Mouse (Mus musculus): ENCODE results near the gene Mien1. TPM values are rescaled to one million over a fixed set of nuclear protein-coding genes. Genes with fewer than 3 reads are reported as not detected.

Mien1 gene
- polyA plus RNA-seq (2015; fragmentation: Nextera tagmentation; extraction: Ambion mirVana), result 87.5 and 97.5 TPM in 2 replicates

DNA sequence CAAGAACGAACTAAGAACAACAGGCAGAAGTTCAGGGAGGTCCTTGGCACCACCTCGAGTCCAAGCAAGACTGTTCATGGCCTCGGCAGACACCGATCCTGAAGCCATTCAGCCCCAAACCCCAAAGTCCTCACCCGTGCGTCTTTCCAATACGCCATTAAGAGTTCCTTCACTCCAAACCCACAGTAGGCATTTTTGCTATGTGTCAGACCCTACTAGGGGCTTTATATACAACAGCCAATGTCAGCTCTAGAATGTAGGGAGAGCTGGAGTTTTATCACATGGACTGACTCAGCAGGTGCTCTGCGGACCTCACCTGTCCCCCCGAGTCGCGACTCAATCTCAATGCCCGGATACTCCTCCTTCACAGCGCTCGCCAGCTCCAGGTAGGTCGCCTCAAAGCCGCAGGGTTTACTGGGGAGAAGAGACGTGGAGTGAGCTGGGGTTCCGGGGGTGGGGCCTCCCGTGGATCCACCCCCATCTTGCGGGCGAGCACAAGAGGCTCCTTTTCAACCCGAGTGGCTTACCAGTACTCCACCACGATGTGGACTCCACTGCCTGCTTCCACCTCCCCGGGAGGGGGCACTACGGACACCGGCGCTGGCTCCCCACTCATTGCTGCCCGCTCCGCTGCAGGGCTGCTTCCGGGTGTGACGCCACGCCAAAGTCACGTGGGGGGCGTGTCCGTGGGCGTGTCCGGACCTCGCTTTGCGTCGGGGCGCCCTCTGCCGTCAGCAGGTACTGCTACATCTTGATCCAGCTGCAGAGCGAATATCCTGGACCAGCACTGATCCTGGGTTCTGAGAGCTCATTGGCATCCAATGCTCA lies at the start of gene Mien1:
Gene Mien1 (minus strand): TSS at position 661 of the 828 bp plus-strand sequence.
- WGBS, result under 1% methylated on average over 43 of the region's 43 CpGs
- H3K27me3 ChIP-seq (ENCODE audit: control insufficient read depth, insufficient read depth, low read depth, low read length), result no peaks in the 10 kb centered on the region

DNA sequence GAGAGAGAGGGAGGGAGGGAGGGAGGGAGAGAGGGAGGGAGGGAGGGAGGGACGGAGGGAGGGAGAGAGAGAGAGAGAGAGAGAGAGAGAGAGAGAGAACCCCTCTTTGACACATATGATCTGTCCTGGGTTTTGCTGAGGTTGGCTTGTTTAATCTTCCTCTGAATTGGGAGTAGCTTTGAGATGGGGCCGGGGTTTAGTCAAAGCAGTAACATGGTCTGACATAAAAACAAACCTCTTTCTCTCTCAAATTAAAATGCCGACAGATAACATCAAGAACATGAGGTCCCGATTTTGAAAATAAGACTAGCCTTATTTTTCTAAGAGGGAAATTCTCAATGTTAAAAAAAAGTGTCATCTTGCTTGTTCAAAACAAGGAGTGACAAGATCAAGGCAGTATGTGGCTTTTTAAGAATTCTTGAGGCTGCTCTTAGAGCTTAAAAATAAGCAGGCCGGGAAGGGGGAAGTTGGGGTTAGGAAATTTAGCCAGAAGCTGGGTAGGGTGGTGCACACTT lies 48.8 kb upstream of the Mien1 start:
- no peak overlapping the region for H3K9ac ChIP-seq (ENCODE audit: low read length)
- no peaks in the 10 kb centered on the region for H3K9me3 ChIP-seq (ENCODE audit: control insufficient read depth, low read length)
- H3K4me1 ChIP-seq (replicated peaks; ENCODE audit: control insufficient read depth, insufficient read depth, low read length), result no peaks in the 10 kb centered on the region
- no peak for ATAC-seq (ENCODE audit: low read depth)
- 69% methylated on average over 5 of the region's 5 CpGs for WGBS
- H3K27ac ChIP-seq (ENCODE audit: low read length), result no peak overlapping the region
- no peak overlapping the region for H3K4me3 ChIP-seq (ENCODE audit: low read length)
- H3K27me3 ChIP-seq (ENCODE audit: control insufficient read depth, insufficient read depth, low read depth, low read length), result no peaks in the 10 kb centered on the region
- no peak overlapping the region for H3K4me2 ChIP-seq (ENCODE audit: low read depth, low read length)
- H3K36me3 ChIP-seq (ENCODE audit: control insufficient read depth, insufficient read depth, low read length), result no peaks in the 10 kb centered on the region

More for the DNA sequence above, at the start of gene Mien1:
- peak within 1 kb of the TSS; percentile 77 for H3K9ac ChIP-seq (ENCODE audit: low read length)
- peaks cover 25% of the 10 kb centered on the region for H3K36me3 ChIP-seq (ENCODE audit: control insufficient read depth, insufficient read depth, low read length)
- peak; percentile 94 for ATAC-seq (ENCODE audit: low read depth)
- H3K9me3 ChIP-seq (ENCODE audit: control insufficient read depth, low read length), result no peaks in the 10 kb centered on the region
- peaks cover 8% of the 10 kb centered on the region for H3K4me1 ChIP-seq (replicated peaks; ENCODE audit: control insufficient read depth, insufficient read depth, low read length)
- H3K27ac ChIP-seq (ENCODE audit: low read length), result peak within 1 kb of the TSS; percentile 55
- peak within 1 kb of the TSS; percentile 96 for H3K4me2 ChIP-seq (ENCODE audit: low read depth, low read length)
- peak within 1 kb of the TSS; percentile 70 for H3K4me3 ChIP-seq (ENCODE audit: low read length)

DNA sequence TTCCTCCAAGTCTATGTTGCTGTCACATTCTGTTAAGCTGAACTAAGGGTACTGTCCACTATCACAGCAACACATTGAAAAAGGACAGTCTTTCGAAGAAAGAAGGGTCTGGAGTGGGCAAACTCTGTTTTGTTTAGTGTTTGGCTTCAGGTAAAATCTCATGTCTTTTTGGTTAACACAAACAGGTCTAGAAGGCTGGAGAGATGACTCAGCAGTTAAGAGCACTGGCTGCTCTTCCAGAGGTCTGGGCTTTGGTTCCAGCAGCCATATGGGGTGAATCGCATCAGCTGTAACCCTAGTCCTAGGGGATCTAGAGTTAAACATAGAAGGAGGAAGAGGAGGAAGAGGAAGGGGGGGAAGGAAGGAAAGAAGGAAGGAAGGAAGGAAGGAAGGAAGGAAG lies 47.0 kb upstream of the Mien1 start:
- Histone ChIP-seq H3K36me3 (ENCODE audit: control insufficient read depth, insufficient read depth, low read length) (no peaks in the 10 kb centered on the region), H3K4me3 (ENCODE audit: low read length) (no peak overlapping the region), H3K9ac (ENCODE audit: low read length) (no peak overlapping the region), H3K4me2 (ENCODE audit: low read depth, low read length) (no peak overlapping the region), H3K9me3 (ENCODE audit: control insufficient read depth, low read length) (no peaks in the 10 kb centered on the region), H3K27me3 (ENCODE audit: control insufficient read depth, insufficient read depth, low read depth, low read length) (no peaks in the 10 kb centered on the region), H3K27ac (ENCODE audit: low read length) (no peak overlapping the region), H3K4me1 (replicated peaks; ENCODE audit: control insufficient read depth, insufficient read depth, low read length) (no peaks in the 10 kb centered on the region)
- ATAC-seq (ENCODE audit: low read depth), result no peak
- 84% methylated on average over 2 of the region's 2 CpGs for WGBS

DNA sequence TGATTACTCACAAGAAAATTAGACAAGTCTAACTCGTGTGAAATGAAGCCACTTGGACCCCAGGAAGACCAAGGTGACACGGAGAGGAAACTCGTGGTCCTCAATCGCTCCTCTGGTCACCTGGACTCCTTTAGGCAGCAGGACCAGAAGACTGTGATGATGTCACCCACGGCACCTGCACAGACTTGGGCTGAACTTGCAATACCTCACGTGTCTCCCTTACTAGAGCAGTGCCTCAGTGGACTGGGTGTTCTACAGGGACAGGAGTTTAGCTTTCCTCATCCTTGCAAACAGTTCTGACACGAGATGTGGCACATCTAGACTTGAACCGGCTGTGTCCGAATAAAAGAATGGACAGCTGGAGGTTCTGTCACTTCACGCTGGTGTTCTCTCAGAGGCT lies 43.3 kb upstream of the Mien1 start:
- H3K9me3 ChIP-seq (ENCODE audit: control insufficient read depth, low read length), result no peaks in the 10 kb centered on the region
- no peaks in the 10 kb centered on the region for H3K27me3 ChIP-seq (ENCODE audit: control insufficient read depth, insufficient read depth, low read depth, low read length)
- 69% methylated on average over 10 of the region's 10 CpGs for WGBS
- no peak overlapping the region for H3K27ac ChIP-seq (ENCODE audit: low read length)
- H3K4me1 ChIP-seq (replicated peaks; ENCODE audit: control insufficient read depth, insufficient read depth, low read length), result no peaks in the 10 kb centered on the region
- no peak overlapping the region for H3K4me3 ChIP-seq (ENCODE audit: low read length)
- H3K4me2 ChIP-seq (ENCODE audit: low read depth, low read length), result no peak overlapping the region
- no peak for ATAC-seq (ENCODE audit: low read depth)
- no peaks in the 10 kb centered on the region for H3K36me3 ChIP-seq (ENCODE audit: control insufficient read depth, insufficient read depth, low read length)
- no peak overlapping the region for H3K9ac ChIP-seq (ENCODE audit: low read length)

DNA sequence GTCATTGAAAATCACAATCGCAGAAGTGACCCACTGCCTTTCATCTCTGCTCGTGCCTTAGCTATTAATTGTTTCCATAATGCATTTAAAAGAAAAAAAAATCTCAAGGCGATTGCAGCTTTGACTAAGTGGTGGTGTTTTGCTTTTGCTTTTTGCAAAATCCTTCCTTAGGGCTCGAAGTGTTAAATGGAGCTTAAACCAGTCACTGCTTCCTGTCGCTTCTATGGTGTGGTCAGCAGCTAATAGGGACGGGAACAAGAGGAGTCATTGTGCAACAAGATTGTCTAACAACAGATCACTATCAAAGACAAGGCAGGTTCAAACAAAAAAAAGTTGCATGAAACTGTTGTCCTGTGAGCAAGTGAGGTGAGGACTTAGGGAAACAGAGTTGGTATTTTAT lies 42.4 kb upstream of the Mien1 start:
- no peaks in the 10 kb centered on the region for H3K9me3 ChIP-seq (ENCODE audit: control insufficient read depth, low read length)
- no peak overlapping the region for H3K9ac ChIP-seq (ENCODE audit: low read length)
- H3K36me3 ChIP-seq (ENCODE audit: control insufficient read depth, insufficient read depth, low read length), result no peaks in the 10 kb centered on the region
- no peak overlapping the region for H3K27ac ChIP-seq (ENCODE audit: low read length)
- H3K4me1 ChIP-seq (replicated peaks; ENCODE audit: control insufficient read depth, insufficient read depth, low read length), result no peaks in the 10 kb centered on the region
- H3K27me3 ChIP-seq (ENCODE audit: control insufficient read depth, insufficient read depth, low read depth, low read length), result no peaks in the 10 kb centered on the region
- no peak overlapping the region for H3K4me2 ChIP-seq (ENCODE audit: low read depth, low read length)
- no peak overlapping the region for H3K4me3 ChIP-seq (ENCODE audit: low read length)
- WGBS, result 54% methylated on average over 6 of the region's 6 CpGs
- ATAC-seq (ENCODE audit: low read depth), result no peak

DNA sequence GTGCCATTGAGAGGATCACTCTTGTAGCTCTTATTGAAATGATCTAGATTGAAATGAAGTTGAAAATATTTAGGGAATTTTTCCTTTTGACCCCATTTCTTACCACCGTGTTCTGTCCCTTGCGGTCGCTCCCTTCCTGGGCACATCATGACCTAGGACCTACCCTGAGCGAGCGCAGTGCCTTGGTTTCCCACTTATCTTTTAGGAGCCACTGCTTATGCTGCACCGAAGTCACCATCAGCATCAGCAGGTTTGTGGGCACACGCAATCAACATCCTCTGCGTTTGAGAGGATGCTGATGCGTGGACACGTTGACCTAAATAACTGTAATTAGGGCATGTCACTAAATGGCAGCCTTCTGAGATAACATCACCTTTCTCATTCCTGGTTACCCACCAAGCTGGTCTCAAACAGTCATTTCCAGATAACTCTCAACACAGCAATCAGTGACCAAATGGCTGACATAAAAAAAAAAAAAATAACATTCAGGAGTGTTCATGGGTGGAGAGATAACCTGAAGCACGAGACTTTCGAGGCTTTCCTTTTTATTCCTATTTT lies 41.2 kb upstream of the Mien1 start:
- Histone ChIP-seq H3K9ac (ENCODE audit: low read length) (no peak overlapping the region), H3K9me3 (ENCODE audit: control insufficient read depth, low read length) (no peaks in the 10 kb centered on the region), H3K4me1 (replicated peaks; ENCODE audit: control insufficient read depth, insufficient read depth, low read length) (no peaks in the 10 kb centered on the region), H3K27ac (ENCODE audit: low read length) (no peak overlapping the region), H3K36me3 (ENCODE audit: control insufficient read depth, insufficient read depth, low read length) (no peaks in the 10 kb centered on the region), H3K4me2 (ENCODE audit: low read depth, low read length) (no peak overlapping the region), H3K4me3 (ENCODE audit: low read length) (no peak overlapping the region), H3K27me3 (ENCODE audit: control insufficient read depth, insufficient read depth, low read depth, low read length) (no peaks in the 10 kb centered on the region)
- no peak for ATAC-seq (ENCODE audit: low read depth)
- 80% methylated on average over 12 of the region's 12 CpGs for WGBS

DNA sequence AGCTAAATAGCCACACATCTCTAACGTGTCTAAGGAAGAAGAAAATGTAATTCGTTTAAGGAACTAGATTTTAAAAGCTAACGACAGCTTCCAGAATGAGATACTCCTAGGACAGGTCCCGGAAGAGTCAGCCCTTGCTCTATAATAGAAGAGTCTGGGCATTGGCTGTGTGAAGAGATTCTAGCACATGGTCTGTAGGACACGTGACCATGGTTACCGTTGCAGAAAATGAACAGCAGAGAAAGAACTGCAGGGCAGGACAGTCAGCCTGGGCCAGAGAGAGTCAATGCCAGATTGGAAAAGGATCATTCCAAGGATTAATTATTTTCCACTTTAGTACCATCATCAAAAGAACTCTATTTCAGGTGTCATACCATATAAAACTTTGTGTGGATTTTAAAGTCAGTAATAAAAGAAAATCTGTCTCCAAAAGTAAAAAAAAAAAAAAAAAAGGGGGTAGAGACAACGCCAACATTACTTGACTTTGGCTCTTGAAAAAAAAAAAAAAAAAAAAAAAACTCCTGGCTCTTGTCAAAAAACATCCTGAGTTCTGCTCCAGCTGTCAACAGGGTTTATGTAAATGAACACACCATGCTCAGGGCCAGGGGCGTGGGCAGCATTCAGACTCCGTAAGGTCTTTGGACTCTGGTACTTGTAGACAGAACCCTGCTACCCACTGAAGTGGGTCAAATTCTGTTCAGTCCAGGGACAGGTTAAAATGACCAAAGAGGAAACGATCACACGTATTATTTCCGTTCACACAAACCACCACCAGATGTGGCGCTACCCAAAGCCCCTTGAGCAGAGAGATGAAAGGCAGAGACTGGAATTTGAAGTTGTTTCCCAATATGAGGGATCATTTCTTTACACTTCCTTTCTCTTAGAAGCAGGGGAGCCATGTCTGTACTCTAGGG lies 40.5 kb upstream of the Mien1 start:
- no peaks in the 10 kb centered on the region for H3K27me3 ChIP-seq (ENCODE audit: control insufficient read depth, insufficient read depth, low read depth, low read length)
- no peaks in the 10 kb centered on the region for H3K4me1 ChIP-seq (replicated peaks; ENCODE audit: control insufficient read depth, insufficient read depth, low read length)
- H3K36me3 ChIP-seq (ENCODE audit: control insufficient read depth, insufficient read depth, low read length), result no peaks in the 10 kb centered on the region
- no peaks in the 10 kb centered on the region for H3K9me3 ChIP-seq (ENCODE audit: control insufficient read depth, low read length)
- no peak overlapping the region for H3K9ac ChIP-seq (ENCODE audit: low read length)
- H3K4me3 ChIP-seq (ENCODE audit: low read length), result no peak overlapping the region
- no peak overlapping the region for H3K27ac ChIP-seq (ENCODE audit: low read length)
- no peak for ATAC-seq (ENCODE audit: low read depth)
- 71% methylated on average over 13 of the region's 13 CpGs for WGBS
- no peak overlapping the region for H3K4me2 ChIP-seq (ENCODE audit: low read depth, low read length)

DNA sequence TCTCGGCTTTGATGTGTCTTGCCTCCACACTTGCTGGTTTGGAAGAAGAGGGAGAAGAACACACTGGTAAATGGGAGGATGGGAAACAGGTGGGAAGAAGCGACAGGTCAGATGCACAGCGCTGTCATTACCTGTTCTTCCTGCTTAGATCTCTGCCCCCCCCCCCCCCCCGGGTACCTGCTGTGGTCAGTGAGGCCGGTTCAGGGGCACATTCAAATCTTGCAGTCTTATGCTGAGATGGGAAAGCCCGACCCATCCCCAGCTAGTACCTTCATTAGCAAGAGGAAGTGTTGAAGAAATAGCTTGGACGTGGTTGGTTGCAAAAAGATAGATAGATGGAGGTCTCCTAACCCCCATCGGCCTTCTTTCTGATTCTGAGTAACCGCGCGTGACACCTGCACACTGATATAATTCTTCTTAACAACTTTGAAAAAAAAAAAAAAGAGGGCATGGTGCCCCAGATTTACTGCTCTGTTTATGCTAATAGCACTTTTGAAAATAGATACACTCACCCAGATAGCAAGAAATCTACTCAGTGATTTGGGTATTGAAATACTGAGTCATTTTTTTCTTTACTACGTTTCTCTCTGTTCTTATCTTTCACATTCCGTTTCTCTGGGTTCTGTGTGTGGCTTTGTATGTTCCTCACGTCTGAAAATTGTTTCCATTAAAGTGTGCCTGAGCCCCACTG lies 38.4 kb upstream of the Mien1 start:
- Histone ChIP-seq H3K4me2 (ENCODE audit: low read depth, low read length) (no peak overlapping the region), H3K36me3 (ENCODE audit: control insufficient read depth, insufficient read depth, low read length) (no peaks in the 10 kb centered on the region), H3K4me1 (replicated peaks; ENCODE audit: control insufficient read depth, insufficient read depth, low read length) (no peaks in the 10 kb centered on the region), H3K9ac (ENCODE audit: low read length) (no peak overlapping the region), H3K4me3 (ENCODE audit: low read length) (no peak overlapping the region), H3K27me3 (ENCODE audit: control insufficient read depth, insufficient read depth, low read depth, low read length) (no peaks in the 10 kb centered on the region), H3K9me3 (ENCODE audit: control insufficient read depth, low read length) (no peaks in the 10 kb centered on the region), H3K27ac (ENCODE audit: low read length) (no peak overlapping the region)
- no peak for ATAC-seq (ENCODE audit: low read depth)
- 58% methylated on average over 14 of the region's 14 CpGs for WGBS

Data from lung, embryonic 16.5 days (tissue).